In genomic region chr12:118104520-118104919, GRCm38 (mm10) we compare ENCODE assay signal across 16 mouse cellular contexts.
A peak's percentile ranks its signal among the peaks of the same experiment; 100 is the strongest.
DNase-seq lines count a peak whose midpoint lies in the region; ATAC-seq and TF ChIP-seq lines count a peak whose summit lies in the region.
"Had no signal": no experiment of that assay in that cellular context is flagged by ENCODE, and none has a peak within 500 bp of the region (broad histone marks: within the 10 kb centered on the region; RNA-seq: fewer than 3 reads in every experiment).

No protein-coding gene starts in this region.

- no peak overlapping the region for H3K4me2 ChIP-seq in hindbrain, postnatal 0 days (ENCODE audit: low read depth, low read length)
- no peak overlapping the region for H3K4me2 ChIP-seq in hindbrain, embryonic 13.5 days
- H3K4me2 ChIP-seq: limb, embryonic 15.5 days; midbrain, embryonic 12.5 days had no signal

- no peaks in the 10 kb centered on the region for H3K9me3 ChIP-seq in hindbrain, postnatal 0 days (ENCODE audit: low read length)
- no peaks in the 10 kb centered on the region for H3K9me3 ChIP-seq in hindbrain, embryonic 13.5 days
- H3K9me3 ChIP-seq: limb, embryonic 15.5 days; midbrain, embryonic 12.5 days had no signal

- H3K9ac ChIP-seq in hindbrain, postnatal 0 days (replicated peaks; ENCODE audit: low read length): no peak overlapping the region
- no peak overlapping the region for H3K9ac ChIP-seq in hindbrain, embryonic 13.5 days
- H3K9ac ChIP-seq: limb, embryonic 15.5 days; midbrain, embryonic 12.5 days had no signal

- no peak overlapping the region for H3K4me3 ChIP-seq in hindbrain, postnatal 0 days (ENCODE audit: low read length)
- no peak overlapping the region for H3K4me3 ChIP-seq in hindbrain, embryonic 13.5 days
- H3K4me3 ChIP-seq: limb, embryonic 15.5 days; midbrain, embryonic 12.5 days had no signal

- H3K4me1 ChIP-seq in hindbrain, postnatal 0 days (ENCODE audit: insufficient read depth, low read length): no peaks in the 10 kb centered on the region
- H3K4me1 ChIP-seq in hindbrain, embryonic 13.5 days (replicated peaks): no peaks in the 10 kb centered on the region
- H3K4me1 ChIP-seq: limb, embryonic 15.5 days; midbrain, embryonic 12.5 days had no signal

- TF ChIP-seq CTCF in hindbrain, postnatal 0 days (IDR thresholded peaks at IDR 0.05; ENCODE audit: low read depth): no peak

- no peaks in the 10 kb centered on the region for H3K27me3 ChIP-seq in hindbrain, postnatal 0 days (ENCODE audit: insufficient read depth, low read length)
- H3K27me3 ChIP-seq in hindbrain, embryonic 13.5 days: peaks cover 73% of the 10 kb centered on the region
- H3K27me3 ChIP-seq: limb, embryonic 15.5 days; midbrain, embryonic 12.5 days had no signal

- no peaks in the 10 kb centered on the region for H3K36me3 ChIP-seq in hindbrain, postnatal 0 days (ENCODE audit: insufficient read depth, low read length)
- H3K36me3 ChIP-seq in hindbrain, embryonic 13.5 days: no peaks in the 10 kb centered on the region
- H3K36me3 ChIP-seq: limb, embryonic 15.5 days; midbrain, embryonic 12.5 days had no signal

- ATAC-seq in hindbrain, postnatal 0 days: no peak
- ATAC-seq in hindbrain, embryonic 13.5 days (ENCODE audit: low FRiP score): no peak
- ATAC-seq: intestine, embryonic 16.5 days had no signal

- 57% methylated on average over 4 of the region's 4 CpGs for WGBS in hindbrain, postnatal 0 days
- WGBS in hindbrain, embryonic 13.5 days: 83% methylated on average over 4 of the region's 4 CpGs

- peak; percentile 32 for DNase-seq in hindbrain, postnatal 0 days (ENCODE audit: low spot score)
- peak; percentile 93 for DNase-seq in cerebellum, adult 11-12 months
- DNase-seq in cerebellum, adult 9-11 months: peak; percentile 95
- peak; percentile 59 for DNase-seq in retina, postnatal 1 day
- DNase-seq in ovary, postnatal 14 days (ENCODE audit: low spot score): no peak
- no peak for DNase-seq in kidney, adult 9 months
- DNase-seq: adrenal gland, adult 8-10 months; heart, adult 11 months; kidney, postnatal 4 days; lung, adult 18-20 months; lung, postnatal 36 days; right cerebral cortex, postnatal 25 days had no signal

- no peak overlapping the region for H3K27ac ChIP-seq in hindbrain, postnatal 0 days
- no peak overlapping the region for H3K27ac ChIP-seq in hindbrain, embryonic 13.5 days
- H3K27ac ChIP-seq: limb, embryonic 15.5 days; midbrain, embryonic 12.5 days had no signal

Comparison
In these comparisons a context has a peak if more than half of its experiments do, and no peak if none do; other contexts are left out.
1. DNase-seq: peak in hindbrain, postnatal 0 days (single experiment), cerebellum, adult 11-12 months (single experiment), cerebellum, adult 9-11 months (single experiment) and retina, postnatal 1 day (single experiment); none in ovary, postnatal 14 days (single experiment) and kidney, adult 9 months (single experiment).